Mouse (Mus musculus) embryonic facial prominence, embryonic 14.5 days (tissue): ENCODE measurements around the gene Spry1. TPM values are rescaled to one million over a fixed set of nuclear protein-coding genes. Genes with fewer than 3 reads are reported as not detected.

Experiments used
- ATAC-seq: fragments of 200-750 bp; cut with Nextera tagmentation; 2 replicates; pipeline ENCODE4 v1.8.0; 2017; ENCODE audit warnings: low read depth, moderate number of reproducible peaks, moderate TSS enrichment
- DNase-seq: peaks from one replicate; pipeline ENCODE4 v3.0.0-alpha.2; 2015; ENCODE audit warnings: low spot score
- H3K27ac ChIP-seq: fragments of 300-500 bp; sonication (generic); replicated peaks from 2 replicates; pipeline ENCODE4 v1.5.1; 2014; ENCODE audit warnings: low read depth, mild to moderate bottlenecking, low read length, moderate library complexity
- H3K27me3 ChIP-seq: fragments of 300-500 bp; sonication (generic); replicated peaks from 2 replicates; pipeline ENCODE4 v1.6.1; 2014; ENCODE audit warnings: low read length; ENCODE audit not compliant: control insufficient read depth, insufficient read depth
- H3K36me3 ChIP-seq: fragments of 300-500 bp; sonication (generic); 2 replicates; pipeline ENCODE4 v1.6.1; 2014; ENCODE audit warnings: low read length, mixed read lengths; ENCODE audit not compliant: control insufficient read depth, insufficient read depth
- H3K4me1 ChIP-seq: fragments of 300-500 bp; sonication (generic); 2 replicates; pipeline ENCODE4 v1.6.1; 2014; ENCODE audit warnings: antibody characterized with exemption, low read length; ENCODE audit not compliant: control insufficient read depth, insufficient read depth
- H3K4me2 ChIP-seq: fragments of 300-500 bp; sonication (generic); 2 replicates; pipeline ENCODE4 v1.6.1; 2014; ENCODE audit warnings: low read depth, mild to moderate bottlenecking, low read length, moderate library complexity, mixed read lengths
- H3K4me3 ChIP-seq: fragments of 300-500 bp; sonication (generic); 2 replicates; pipeline ENCODE4 v1.5.1; 2014; ENCODE audit warnings: low read depth, mild to moderate bottlenecking, low read length
- H3K9ac ChIP-seq: fragments of 300-500 bp; sonication (generic); 2 replicates; pipeline ENCODE4 v1.6.1; 2014; ENCODE audit warnings: low read depth, mild to moderate bottlenecking, low read length, moderate library complexity, mixed read lengths
- H3K9me3 ChIP-seq: fragments of 300-500 bp; sonication (generic); 2 replicates; pipeline ENCODE4 v1.6.1; 2016; ENCODE audit warnings: low read length; ENCODE audit not compliant: control insufficient read depth
- WGBS: fragments of 180-500 bp; shearing (Covaris S2); extraction: QIAGEN DNeasy Blood & Tissue Kit; methylation state at CpG from one replicate; pipeline ENCODE4 v1.1.7; 2014; 5-methylcytosine and 5-hydroxymethylcytosine counted together
- polyA plus RNA-seq: library from polyadenylated mRNA; unstranded; fragments of >200 nt; fragmentation: Nextera tagmentation; extraction: Ambion mirVana; gene quantifications from 2 replicates; pipeline ENCODE4 v1.2.1, GENCODE M21; 2014

Gene Spry1
- polyA plus RNA-seq, 1 experiment from 2014 or later: 19.8 TPM

GRCm38 (mm10) chr3:37669100-37669499 is 29.4 kb downstream of the Spry1 start:
- H3K27ac ChIP-seq: no peak overlapping the region
- no peak overlapping the region for H3K4me2 ChIP-seq
- H3K4me3 ChIP-seq: no peak overlapping the region
- no peak overlapping the region for H3K9ac ChIP-seq
- no peaks in the 10 kb centered on the region for H3K27me3 ChIP-seq
- peaks cover 21% of the 10 kb centered on the region for H3K9me3 ChIP-seq
- DNase-seq (no peak), ATAC-seq (no peak)
- peaks cover 10% of the 10 kb centered on the region; the same call in 1 of the 2 replicates for H3K4me1 ChIP-seq
- WGBS: 97% methylated on average over 20 of the region's 20 CpGs
- H3K36me3 ChIP-seq: 0 out of 2 replicates have a peak, but pooled peaks cover 4% of the 10 kb centered on the region

- ATAC-seq (0 out of 2 replicates have a peak, but pooled peaks have one; percentile 30), DNase-seq (peak; percentile 63)
- H3K27me3 ChIP-seq: no peaks in the 10 kb centered on the region
- H3K9ac ChIP-seq: no peak overlapping the region
- no peak overlapping the region for H3K4me2 ChIP-seq
- peaks cover 21% of the 10 kb centered on the region for H3K9me3 ChIP-seq
- WGBS: 25% methylated on average over 15 of the region's 15 CpGs
- 0 out of 2 replicates have a peak, but pooled peaks cover 4% of the 10 kb centered on the region for H3K36me3 ChIP-seq
- no peak overlapping the region for H3K4me3 ChIP-seq
- no peaks in the 10 kb centered on the region for H3K4me1 ChIP-seq
- H3K27ac ChIP-seq: no peak overlapping the region
These were observed 32.7 kb downstream of the Spry1 start for GRCm38 (mm10) chr3:37672266-37673040.

GRCm38 (mm10) chr3:37673513-37674261 is 33.9 kb downstream of the Spry1 start:
- ATAC-seq (no peak), DNase-seq (no peak)
- Histone ChIP-seq H3K36me3 (0 out of 2 replicates have a peak, but pooled peaks cover 4% of the 10 kb centered on the region), H3K4me2 (no peak overlapping the region), H3K27me3 (no peaks in the 10 kb centered on the region), H3K9ac (no peak overlapping the region), H3K9me3 (peaks cover 16% of the 10 kb centered on the region), H3K27ac (no peak overlapping the region), H3K4me3 (no peak overlapping the region), H3K4me1 (no peaks in the 10 kb centered on the region)
- 55% methylated on average over 13 of the region's 13 CpGs for WGBS

GRCm38 (mm10) chr3:37675056-37675525 is 35.3 kb downstream of the Spry1 start:
- Histone ChIP-seq H3K27ac (no peak overlapping the region), H3K9ac (no peak overlapping the region), H3K9me3 (peaks cover 2% of the 10 kb centered on the region; the same call in 1 of the 2 replicates), H3K36me3 (no peaks in the 10 kb centered on the region), H3K27me3 (no peaks in the 10 kb centered on the region), H3K4me1 (no peaks in the 10 kb centered on the region), H3K4me2 (no peak overlapping the region), H3K4me3 (no peak overlapping the region)
- ATAC-seq (no peak), DNase-seq (no peak)
- WGBS: 76% methylated on average over 11 of the region's 11 CpGs

- H3K27ac ChIP-seq: no peak overlapping the region
- H3K4me2 ChIP-seq: no peak overlapping the region
- no peaks in the 10 kb centered on the region for H3K36me3 ChIP-seq
- WGBS: 72% methylated on average over 8 of the region's 8 CpGs
- no peaks in the 10 kb centered on the region for H3K4me1 ChIP-seq
- H3K9me3 ChIP-seq: no peaks in the 10 kb centered on the region
- H3K9ac ChIP-seq: no peak overlapping the region
- no peak overlapping the region for H3K4me3 ChIP-seq
- no peaks in the 10 kb centered on the region for H3K27me3 ChIP-seq
- ATAC-seq (no peak), DNase-seq (no peak)
These were observed 36.5 kb downstream of the Spry1 start for GRCm38 (mm10) chr3:37676291-37676690.

- no peak overlapping the region; the same call in 1 of the 2 replicates for H3K4me2 ChIP-seq
- H3K27me3 ChIP-seq: no peaks in the 10 kb centered on the region
- H3K4me3 ChIP-seq: no peak overlapping the region
- H3K4me1 ChIP-seq: peaks cover 10% of the 10 kb centered on the region
- WGBS: 54% methylated on average over 7 of the region's 7 CpGs
- no peak for DNase-seq
- H3K27ac ChIP-seq: no peak overlapping the region
- H3K9ac ChIP-seq: no peak overlapping the region
- H3K36me3 ChIP-seq: no peaks in the 10 kb centered on the region
- no peaks in the 10 kb centered on the region for H3K9me3 ChIP-seq
- ATAC-seq: no peak
These were observed 46.5 kb downstream of the Spry1 start for GRCm38 (mm10) chr3:37686219-37686618.

- Histone ChIP-seq H3K4me3 (peak overlapping the region; percentile 28), H3K9ac (peak overlapping the region; percentile 47), H3K27ac (no peak overlapping the region), H3K27me3 (no peaks in the 10 kb centered on the region), H3K4me2 (peak overlapping the region; percentile 60), H3K36me3 (no peaks in the 10 kb centered on the region), H3K9me3 (no peaks in the 10 kb centered on the region), H3K4me1 (peaks cover 10% of the 10 kb centered on the region)
- ATAC-seq (no peak), DNase-seq (no peak)
- WGBS: 23% methylated on average over 6 of the region's 6 CpGs
These were observed 47.0 kb downstream of the Spry1 start for GRCm38 (mm10) chr3:37686751-37687150.

GRCm38 (mm10) chr3:37687158-37687980 is 47.6 kb downstream of the Spry1 start:
- peak overlapping the region; percentile 47 for H3K9ac ChIP-seq
- ATAC-seq: peak; percentile 83

More at GRCm38 (mm10) chr3:37687158-37687980, 47.6 kb downstream of the Spry1 start:
- H3K27me3 ChIP-seq: no peaks in the 10 kb centered on the region
- H3K27ac ChIP-seq: no peak overlapping the region
- H3K4me1 ChIP-seq: peaks cover 10% of the 10 kb centered on the region
- peak overlapping the region; percentile 28 for H3K4me3 ChIP-seq
- H3K4me2 ChIP-seq: peak overlapping the region; percentile 60
- DNase-seq: peak; percentile 90
- no peaks in the 10 kb centered on the region for H3K36me3 ChIP-seq
- no peaks in the 10 kb centered on the region for H3K9me3 ChIP-seq
- WGBS: 20% methylated on average over 28 of the region's 28 CpGs
